Mouse (Mus musculus) embryonic facial prominence, embryonic 14.5 days (tissue): Measurements from ENCODE around the gene Fam20a. TPM values are rescaled to one million over a fixed set of nuclear protein-coding genes. Genes with fewer than 3 reads are reported as not detected.

Experiments used
- ATAC-seq: fragments of 200-750 bp; cut with Nextera tagmentation; 2 replicates; pipeline ENCODE4 v1.8.0; 2017; ENCODE audit warnings: low read depth, moderate number of reproducible peaks, moderate TSS enrichment
- DNase-seq: peaks from one replicate; pipeline ENCODE4 v3.0.0-alpha.2; 2015; ENCODE audit warnings: low spot score
- H3K27ac ChIP-seq: fragments of 300-500 bp; sonication (generic); replicated peaks from 2 replicates; pipeline ENCODE4 v1.5.1; 2014; ENCODE audit warnings: low read depth, mild to moderate bottlenecking, low read length, moderate library complexity
- H3K27me3 ChIP-seq: fragments of 300-500 bp; sonication (generic); replicated peaks from 2 replicates; pipeline ENCODE4 v1.6.1; 2014; ENCODE audit warnings: low read length; ENCODE audit not compliant: control insufficient read depth, insufficient read depth
- H3K36me3 ChIP-seq: fragments of 300-500 bp; sonication (generic); 2 replicates; pipeline ENCODE4 v1.6.1; 2014; ENCODE audit warnings: low read length, mixed read lengths; ENCODE audit not compliant: control insufficient read depth, insufficient read depth
- H3K4me1 ChIP-seq: fragments of 300-500 bp; sonication (generic); 2 replicates; pipeline ENCODE4 v1.6.1; 2014; ENCODE audit warnings: antibody characterized with exemption, low read length; ENCODE audit not compliant: control insufficient read depth, insufficient read depth
- H3K4me2 ChIP-seq: fragments of 300-500 bp; sonication (generic); 2 replicates; pipeline ENCODE4 v1.6.1; 2014; ENCODE audit warnings: low read depth, mild to moderate bottlenecking, low read length, moderate library complexity, mixed read lengths
- H3K4me3 ChIP-seq: fragments of 300-500 bp; sonication (generic); 2 replicates; pipeline ENCODE4 v1.5.1; 2014; ENCODE audit warnings: low read depth, mild to moderate bottlenecking, low read length
- H3K9ac ChIP-seq: fragments of 300-500 bp; sonication (generic); 2 replicates; pipeline ENCODE4 v1.6.1; 2014; ENCODE audit warnings: low read depth, mild to moderate bottlenecking, low read length, moderate library complexity, mixed read lengths
- H3K9me3 ChIP-seq: fragments of 300-500 bp; sonication (generic); 2 replicates; pipeline ENCODE4 v1.6.1; 2016; ENCODE audit warnings: low read length; ENCODE audit not compliant: control insufficient read depth
- WGBS: fragments of 180-500 bp; shearing (Covaris S2); extraction: QIAGEN DNeasy Blood & Tissue Kit; methylation state at CpG from one replicate; pipeline ENCODE4 v1.1.7; 2014; 5-methylcytosine and 5-hydroxymethylcytosine counted together
- polyA plus RNA-seq: library from polyadenylated mRNA; unstranded; fragments of >200 nt; fragmentation: Nextera tagmentation; extraction: Ambion mirVana; gene quantifications from 2 replicates; pipeline ENCODE4 v1.2.1, GENCODE M21; 2014

Fam20a gene
- polyA plus RNA-seq, 1 experiment from 2014 or later = 7.3 TPM

DNA sequence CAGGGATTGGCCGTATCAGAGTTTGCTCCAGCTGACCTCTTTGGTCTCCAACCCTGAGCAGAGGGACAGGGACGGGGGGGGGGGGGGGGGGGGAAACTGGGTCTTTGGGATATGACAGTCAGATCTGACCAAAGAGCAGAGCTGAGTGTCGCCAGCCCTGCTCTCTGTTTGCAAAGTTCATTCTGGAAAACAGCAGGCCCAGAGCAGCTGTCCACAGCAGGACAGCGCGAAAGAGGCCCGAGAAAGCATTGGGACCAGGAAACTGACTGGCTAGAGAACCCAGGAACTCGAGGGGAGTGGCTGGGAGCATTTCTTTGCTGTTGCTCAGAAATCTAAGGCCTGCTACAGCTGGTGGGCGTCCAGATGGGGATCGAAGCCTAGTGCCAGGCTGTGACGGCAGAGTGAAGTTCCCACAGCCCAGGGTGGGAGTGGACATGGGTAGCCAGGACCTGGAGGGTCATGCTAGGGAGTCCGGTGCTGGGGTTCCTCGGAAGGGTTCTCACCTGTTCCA lies 1.2 kb downstream of the Fam20a start:
- H3K4me3 ChIP-seq = peak overlapping the region; percentile 55
- peak overlapping the region; percentile 98 for H3K4me2 ChIP-seq
- H3K9ac ChIP-seq = peak overlapping the region; percentile 65
- DNase-seq (no peak), ATAC-seq (peak; percentile 34; the same call in 1 of the 2 replicates)
- 15% methylated on average over 12 of the region's 12 CpGs for WGBS
- no peaks in the 10 kb centered on the region for H3K36me3 ChIP-seq
- H3K9me3 ChIP-seq = no peaks in the 10 kb centered on the region
- H3K27ac ChIP-seq = no peak overlapping the region; the same call in 1 of the 2 replicates
- peaks cover 18% of the 10 kb centered on the region for H3K27me3 ChIP-seq
- H3K4me1 ChIP-seq = peaks cover 18% of the 10 kb centered on the region; the same call in 1 of the 2 replicates

DNA sequence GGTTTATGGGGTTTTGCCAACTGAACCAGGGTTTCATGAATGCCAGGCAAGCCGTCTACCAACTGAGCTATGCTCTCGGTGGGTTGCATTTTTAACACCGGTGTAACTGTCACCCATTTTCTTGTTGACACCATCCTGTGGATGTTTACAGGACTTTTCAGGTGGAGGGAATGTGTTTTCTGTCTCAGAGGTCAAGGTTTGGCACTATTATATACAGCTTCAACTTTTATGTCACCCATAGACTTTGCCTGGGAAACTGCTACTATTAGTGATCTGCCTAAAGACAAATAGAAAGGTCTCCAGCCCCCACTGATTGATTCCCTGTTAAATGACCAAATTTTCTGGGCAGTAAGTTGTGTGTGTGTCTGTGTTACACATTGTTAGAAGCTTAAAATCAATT lies 2.7 kb downstream of the Fam20a start:
- H3K27ac ChIP-seq = no peak overlapping the region
- peaks cover 18% of the 10 kb centered on the region for H3K27me3 ChIP-seq
- no peaks in the 10 kb centered on the region for H3K36me3 ChIP-seq
- no peak for ATAC-seq
- DNase-seq = no peak
- H3K4me1 ChIP-seq = peaks cover 32% of the 10 kb centered on the region
- H3K9ac ChIP-seq = no peak overlapping the region
- no peaks in the 10 kb centered on the region for H3K9me3 ChIP-seq
- peak overlapping the region; percentile 18; the same call in 1 of the 2 replicates for H3K4me2 ChIP-seq
- WGBS = 83% methylated on average over 3 of the region's 3 CpGs
- H3K4me3 ChIP-seq = no peak overlapping the region

DNA sequence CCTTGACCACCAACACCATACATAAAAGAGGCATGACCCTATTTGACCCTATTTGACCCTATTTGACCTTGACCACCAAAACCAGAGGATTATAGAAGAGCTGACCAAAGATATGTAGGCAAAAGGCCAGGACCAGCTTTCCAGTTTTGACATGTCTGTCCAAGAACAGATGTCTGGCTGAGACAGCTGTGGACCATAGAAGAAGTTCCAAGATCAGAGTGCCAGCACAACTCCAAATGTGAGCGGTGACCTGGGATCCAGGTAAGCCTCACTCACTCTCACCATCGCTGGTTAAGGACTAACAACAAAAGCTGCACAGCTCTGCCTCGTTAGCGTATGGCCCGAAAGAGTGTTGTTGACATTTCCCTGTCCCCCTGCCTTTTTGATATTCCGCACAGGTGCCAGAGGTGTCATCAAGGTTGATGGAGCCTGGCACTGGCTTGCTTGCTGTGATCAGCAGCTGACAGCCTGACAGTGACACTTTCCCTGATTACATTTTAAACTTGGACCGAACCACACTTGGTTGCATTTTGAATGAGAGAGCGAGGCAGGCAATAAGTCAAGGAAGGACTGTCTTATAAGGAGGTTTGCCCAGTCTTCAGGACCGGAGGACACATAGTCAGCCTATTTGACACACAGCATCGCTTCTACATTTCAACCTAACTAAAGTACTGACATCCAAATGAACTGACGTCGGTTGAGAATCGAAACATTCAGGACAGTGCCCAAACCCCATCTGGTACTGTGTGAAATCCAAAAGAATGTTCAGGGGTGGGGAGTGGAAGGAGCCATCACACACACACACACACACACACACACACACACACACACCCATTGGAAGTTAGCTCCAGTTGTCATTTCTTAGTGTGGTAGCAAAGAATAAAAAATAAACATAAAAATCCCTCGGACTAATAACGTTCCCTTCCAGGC lies 3.8 kb downstream of the Fam20a start:
- Histone ChIP-seq H3K4me1 (peaks cover 35% of the 10 kb centered on the region), H3K27me3 (peaks cover 18% of the 10 kb centered on the region), H3K4me2 (no peak overlapping the region), H3K9ac (no peak overlapping the region), H3K36me3 (no peaks in the 10 kb centered on the region), H3K4me3 (no peak overlapping the region), H3K9me3 (no peaks in the 10 kb centered on the region), H3K27ac (no peak overlapping the region)
- DNase-seq = no peak
- 82% methylated on average over 15 of the region's 15 CpGs for WGBS
- no peak for ATAC-seq

DNA sequence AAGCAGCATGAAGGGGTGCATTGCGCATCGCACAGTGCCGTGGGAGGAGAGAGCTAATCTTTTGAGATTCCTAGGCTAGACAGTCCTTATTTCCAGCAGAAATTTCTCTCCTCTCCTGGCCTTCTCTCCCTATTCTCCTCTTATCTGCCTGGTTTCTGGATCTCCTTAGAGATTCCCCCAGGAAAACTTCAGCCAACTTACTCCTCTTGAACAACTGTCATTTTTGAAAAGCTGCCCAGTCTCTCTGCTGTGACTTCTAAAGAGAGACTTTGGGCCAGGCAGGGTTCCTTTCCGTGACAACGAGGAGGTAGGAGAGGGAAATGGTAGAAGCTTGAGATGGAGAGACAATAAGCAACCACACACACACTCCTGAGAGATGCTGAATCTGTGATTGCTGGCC lies 4.6 kb downstream of the Fam20a start:
- H3K27ac ChIP-seq = no peak overlapping the region
- H3K9ac ChIP-seq = no peak overlapping the region
- H3K4me3 ChIP-seq = no peak overlapping the region
- no peaks in the 10 kb centered on the region for H3K36me3 ChIP-seq
- no peaks in the 10 kb centered on the region for H3K9me3 ChIP-seq
- H3K4me2 ChIP-seq = no peak overlapping the region
- ATAC-seq (no peak), DNase-seq (no peak)
- peaks cover 18% of the 10 kb centered on the region for H3K27me3 ChIP-seq
- WGBS = 79% methylated on average over 5 of the region's 5 CpGs
- H3K4me1 ChIP-seq = peaks cover 31% of the 10 kb centered on the region

DNA sequence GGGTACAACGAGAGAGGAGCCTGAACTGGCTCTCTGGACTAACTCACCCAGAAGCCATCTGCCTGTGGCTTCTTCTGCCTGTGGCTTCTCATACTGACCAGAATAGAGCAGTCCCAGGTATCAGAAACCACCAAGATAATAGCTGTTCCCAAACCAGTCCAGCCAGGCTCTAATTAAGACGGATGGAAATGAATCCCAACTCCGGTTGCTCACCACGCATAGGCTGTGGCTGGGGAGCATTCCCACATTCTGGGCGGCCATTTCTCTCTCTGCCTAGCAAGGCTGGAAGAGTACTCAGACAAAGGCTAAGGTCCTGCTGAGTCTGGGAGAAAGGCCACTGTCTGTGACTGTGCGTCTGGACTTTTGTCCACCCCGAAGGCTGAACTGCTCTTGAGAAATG lies 5.1 kb downstream of the Fam20a start:
- Histone ChIP-seq H3K27me3 (peaks cover 13% of the 10 kb centered on the region), H3K27ac (no peak overlapping the region), H3K4me2 (no peak overlapping the region), H3K4me3 (no peak overlapping the region), H3K36me3 (no peaks in the 10 kb centered on the region), H3K4me1 (peaks cover 27% of the 10 kb centered on the region), H3K9ac (no peak overlapping the region), H3K9me3 (no peaks in the 10 kb centered on the region)
- DNase-seq (no peak), ATAC-seq (no peak)
- WGBS = 75% methylated on average over 7 of the region's 7 CpGs

DNA sequence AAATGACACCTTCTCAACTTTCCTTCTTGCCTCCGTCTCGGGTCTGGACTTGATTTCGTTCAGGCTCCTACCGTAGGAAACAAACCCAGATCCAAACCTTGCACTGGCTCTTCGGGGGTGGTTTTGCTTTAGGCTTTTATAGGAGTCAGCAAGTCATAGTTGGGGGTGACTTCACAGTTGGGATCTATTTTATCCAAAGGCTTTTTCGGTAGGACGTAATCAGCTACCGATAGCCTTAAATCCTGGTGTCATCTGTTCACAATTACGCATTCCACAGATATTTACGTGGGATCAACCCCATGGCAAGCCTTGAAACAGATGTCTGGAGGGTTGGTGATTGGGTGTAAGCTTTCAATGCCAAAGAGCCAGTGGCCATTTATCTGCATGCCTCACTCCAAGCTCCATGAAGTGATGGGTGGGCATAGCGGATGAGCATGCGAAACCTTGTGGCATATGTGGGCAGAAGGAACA lies 6.7 kb downstream of the Fam20a start:
- Histone ChIP-seq H3K9ac (no peak overlapping the region), H3K27me3 (no peaks in the 10 kb centered on the region), H3K9me3 (no peaks in the 10 kb centered on the region), H3K4me2 (peak overlapping the region; percentile 20; the same call in 1 of the 2 replicates), H3K27ac (peak overlapping the region; percentile 53), H3K4me3 (no peak overlapping the region), H3K4me1 (peaks cover 22% of the 10 kb centered on the region), H3K36me3 (no peaks in the 10 kb centered on the region)
- DNase-seq = peak; percentile 81
- ATAC-seq = 0 out of 2 replicates have a peak, but pooled peaks have one; percentile 26
- WGBS = 40% methylated on average over 12 of the region's 12 CpGs

DNA sequence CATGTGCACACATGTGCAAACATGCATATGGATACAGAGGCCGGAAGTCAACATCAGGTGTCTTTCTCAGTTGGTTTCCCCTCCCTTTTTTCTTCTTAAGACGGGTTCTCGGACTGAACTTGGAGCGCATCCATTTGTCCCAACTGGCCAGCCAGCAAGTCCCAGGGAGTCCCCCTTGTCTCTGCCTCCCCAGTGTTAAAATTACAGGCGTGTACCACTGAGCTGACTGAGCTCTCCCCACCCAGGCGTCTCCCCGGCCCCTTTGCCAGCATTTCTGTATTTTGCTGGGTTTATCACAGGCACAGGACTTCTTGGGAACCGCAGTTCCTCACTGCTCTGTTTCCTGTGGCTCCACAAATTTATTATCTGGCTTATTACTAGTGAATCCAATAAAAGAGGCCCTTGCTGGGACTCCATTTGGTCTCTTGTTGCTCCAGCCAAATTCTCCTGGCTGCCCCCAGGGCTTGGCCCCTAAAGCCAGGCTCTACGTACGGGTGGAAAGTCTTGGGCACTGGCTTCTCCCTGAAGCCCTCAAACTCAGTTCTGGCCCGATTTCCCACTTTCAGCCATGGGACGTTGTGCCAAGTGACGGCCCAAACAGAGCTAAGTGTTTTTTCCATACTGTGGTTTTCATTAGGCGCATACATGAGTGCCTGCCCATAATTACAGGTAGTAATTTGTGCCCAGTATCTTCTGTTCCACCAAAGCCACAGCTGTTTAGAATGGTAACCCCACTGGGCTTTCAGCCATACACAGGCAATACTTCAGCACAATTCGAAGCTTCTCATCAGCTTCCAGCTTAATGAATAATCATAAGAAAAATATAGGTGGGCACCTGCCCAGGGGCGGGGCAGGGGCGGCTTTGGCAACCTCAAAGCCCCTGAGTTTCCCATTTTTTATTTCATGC lies 7.5 kb downstream of the Fam20a start:
- ATAC-seq (peak; percentile 71), DNase-seq (no peak)
- WGBS = 59% methylated on average over 17 of the region's 17 CpGs
- Histone ChIP-seq H3K36me3 (no peaks in the 10 kb centered on the region), H3K4me3 (no peak overlapping the region), H3K27ac (0 out of 2 replicates have a peak overlapping the region, but pooled peaks have one; percentile 18), H3K9ac (no peak overlapping the region), H3K4me2 (0 out of 2 replicates have a peak overlapping the region, but pooled peaks have one; percentile 5), H3K9me3 (no peaks in the 10 kb centered on the region), H3K4me1 (peaks cover 22% of the 10 kb centered on the region), H3K27me3 (no peaks in the 10 kb centered on the region)

DNA sequence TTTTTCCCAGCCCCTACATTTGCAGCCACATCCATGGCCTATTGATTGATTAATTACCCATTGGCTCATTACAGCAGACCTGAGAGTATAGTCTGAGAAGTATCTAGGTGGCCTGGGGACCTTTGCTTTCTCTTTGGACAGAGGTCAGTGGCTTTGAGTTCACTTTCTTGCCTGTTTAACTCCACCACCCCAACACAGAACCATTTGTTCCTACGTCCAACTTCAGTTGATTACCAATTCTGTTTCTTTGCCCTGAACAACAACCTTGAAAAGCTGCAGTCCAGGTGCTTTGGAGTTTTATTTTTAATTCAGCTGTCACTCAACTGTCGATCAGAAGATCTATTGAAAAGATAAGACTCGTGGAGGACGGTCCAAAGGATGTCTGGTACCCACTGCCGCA lies 12.6 kb downstream of the Fam20a start:
- Histone ChIP-seq H3K9me3 (no peaks in the 10 kb centered on the region), H3K4me3 (no peak overlapping the region), H3K9ac (no peak overlapping the region), H3K36me3 (no peaks in the 10 kb centered on the region), H3K4me1 (peaks cover 10% of the 10 kb centered on the region), H3K27me3 (no peaks in the 10 kb centered on the region), H3K4me2 (no peak overlapping the region), H3K27ac (no peak overlapping the region)
- DNase-seq (no peak), ATAC-seq (no peak)
- 80% methylated on average over 5 of the region's 5 CpGs for WGBS
